Mouse (Mus musculus) forebrain, embryonic 11.5 days (tissue): ENCODE measurements around the gene Tnrc6b. TPM values are rescaled to one million over a fixed set of nuclear protein-coding genes. Genes with fewer than 3 reads are reported as not detected.
"Not testable (repeated sequence)": the region's sequence is repeated elsewhere in the genome, so short reads cannot be mapped to it uniquely, and the experiment has no call there.

Experiments used
- ATAC-seq: fragments of 200-750 bp; cut with Nextera tagmentation; replicated peaks from 2 replicates; pipeline ENCODE4 v1.8.0; 2017; ENCODE audit warnings: moderate TSS enrichment; ENCODE audit not compliant: low FRiP score
- DNase-seq: peaks from one replicate; pipeline ENCODE4 v3.0.0-alpha.2; 2017; ENCODE audit warnings: low spot score
- H3K27ac ChIP-seq: fragments of 300-500 bp; sonication (generic); 2 replicates; pipeline ENCODE4 v1.5.1; 2014; ENCODE audit warnings: low read depth, low read length
- H3K27me3 ChIP-seq: fragments of 300-500 bp; sonication (generic); 2 replicates; pipeline ENCODE4 v1.6.1; 2014; ENCODE audit warnings: mild to moderate bottlenecking, low read length, mixed read lengths; ENCODE audit not compliant: control insufficient read depth, insufficient read depth
- H3K36me3 ChIP-seq: fragments of 300-500 bp; sonication (generic); 2 replicates; pipeline ENCODE4 v1.6.1; 2014; ENCODE audit warnings: mild to moderate bottlenecking, low read length, moderate library complexity, mixed read lengths; ENCODE audit not compliant: control insufficient read depth, insufficient read depth
- H3K4me1 ChIP-seq: fragments of 300-500 bp; sonication (generic); replicated peaks from 2 replicates; pipeline ENCODE4 v1.6.1; 2014; ENCODE audit warnings: low read length, mixed read lengths; ENCODE audit not compliant: control insufficient read depth, insufficient read depth
- H3K4me2 ChIP-seq: fragments of 300-500 bp; sonication (generic); 2 replicates; pipeline ENCODE4 v1.6.1; 2014; ENCODE audit warnings: low read depth, mild to moderate bottlenecking, low read length, moderate library complexity, mixed read lengths; ENCODE audit not compliant: severe bottlenecking
- H3K4me3 ChIP-seq: fragments of 300-500 bp; sonication (generic); 2 replicates; pipeline ENCODE4 v1.5.1; 2014; ENCODE audit warnings: low read depth, low read length
- H3K9ac ChIP-seq: fragments of 300-500 bp; sonication (generic); 2 replicates; pipeline ENCODE4 v1.6.1; 2014; ENCODE audit warnings: low read length
- H3K9me3 ChIP-seq: fragments of 300-500 bp; sonication (generic); 2 replicates; pipeline ENCODE4 v1.6.1; 2016; ENCODE audit warnings: low read length, mixed read lengths; ENCODE audit not compliant: control insufficient read depth
- WGBS: fragments of 180-500 bp; shearing (Covaris S2); extraction: QIAGEN DNeasy Blood & Tissue Kit; methylation state at CpG from one replicate; pipeline ENCODE4 v1.1.7; 2014; 5-methylcytosine and 5-hydroxymethylcytosine counted together
- polyA plus RNA-seq: library from polyadenylated mRNA; unstranded; fragments of >200 nt; fragmentation: Nextera tagmentation; extraction: Ambion mirVana; gene quantifications from 2 replicates; pipeline ENCODE4 v1.2.1, GENCODE M21; 2014

Tnrc6b gene
- polyA plus RNA-seq, 1 experiment from 2014 or later = 23.3 TPM

GRCm38 (mm10) chr15:80901806-80902513, 190.8 kb downstream of the Tnrc6b start:
- Histone ChIP-seq H3K27me3 (no peaks in the 10 kb centered on the region), H3K4me2 (no peak overlapping the region), H3K9ac (no peak overlapping the region), H3K27ac (no peak overlapping the region), H3K9me3 (no peaks in the 10 kb centered on the region), H3K4me3 (no peak overlapping the region), H3K36me3 (peaks cover 10% of the 10 kb centered on the region; the same call in 1 of the 2 replicates), H3K4me1 (no peaks in the 10 kb centered on the region)
- ATAC-seq = no peak
- WGBS = 93% methylated on average over 6 of the region's 6 CpGs
- DNase-seq = no peak

GRCm38 (mm10) chr15:80904776-80905175, 193.7 kb downstream of the Tnrc6b start:
- 96% methylated on average over 6 of the region's 6 CpGs for WGBS
- not testable (repeated sequence) for DNase-seq, H3K36me3 ChIP-seq, H3K27ac ChIP-seq, H3K9ac ChIP-seq, H3K4me2 ChIP-seq, H3K4me3 ChIP-seq, ATAC-seq, H3K9me3 ChIP-seq, H3K27me3 ChIP-seq, H3K4me1 ChIP-seq

- peaks cover 6% of the 10 kb centered on the region for H3K36me3 ChIP-seq
- no peaks in the 10 kb centered on the region for H3K4me1 ChIP-seq
- ATAC-seq = no peak
These were observed 199.1 kb downstream of the Tnrc6b start for GRCm38 (mm10) chr15:80910183-80910582.

GRCm38 (mm10) chr15:80910790-80911531, 199.8 kb downstream of the Tnrc6b start:
- Histone ChIP-seq H3K36me3 (peaks cover 6% of the 10 kb centered on the region), H3K4me3 (no peak overlapping the region), H3K27me3 (no peaks in the 10 kb centered on the region), H3K27ac (no peak overlapping the region), H3K9me3 (no peaks in the 10 kb centered on the region), H3K4me1 (no peaks in the 10 kb centered on the region), H3K4me2 (no peak overlapping the region), H3K9ac (no peak overlapping the region)
- 93% methylated on average over 4 of the region's 4 CpGs for WGBS
- ATAC-seq = no peak
- DNase-seq = no peak

More at GRCm38 (mm10) chr15:80910183-80910582, 199.1 kb downstream of the Tnrc6b start:
- Histone ChIP-seq H3K27ac (no peak overlapping the region), H3K9ac (no peak overlapping the region), H3K9me3 (no peaks in the 10 kb centered on the region), H3K4me2 (no peak overlapping the region), H3K4me3 (no peak overlapping the region), H3K27me3 (no peaks in the 10 kb centered on the region)
- 91% methylated on average over 3 of the region's 3 CpGs for WGBS
- DNase-seq = no peak

GRCm38 (mm10) chr15:80912175-80912574, 201.1 kb downstream of the Tnrc6b start:
- H3K9me3 ChIP-seq = no peaks in the 10 kb centered on the region
- DNase-seq = no peak
- H3K27me3 ChIP-seq = no peaks in the 10 kb centered on the region
- H3K4me2 ChIP-seq = no peak overlapping the region
- 91% methylated on average over 3 of the region's 3 CpGs for WGBS
- no peaks in the 10 kb centered on the region for H3K4me1 ChIP-seq
- no peak overlapping the region for H3K27ac ChIP-seq
- ATAC-seq = no peak
- H3K36me3 ChIP-seq = peaks cover 12% of the 10 kb centered on the region
- no peak overlapping the region for H3K4me3 ChIP-seq
- H3K9ac ChIP-seq = no peak overlapping the region

- WGBS = 97% methylated on average over 1 of the region's 1 CpGs
- Histone ChIP-seq H3K4me3 (no peak overlapping the region), H3K9ac (no peak overlapping the region), H3K27ac (no peak overlapping the region), H3K27me3 (no peaks in the 10 kb centered on the region), H3K36me3 (peaks cover 16% of the 10 kb centered on the region), H3K9me3 (no peaks in the 10 kb centered on the region), H3K4me2 (no peak overlapping the region), H3K4me1 (no peaks in the 10 kb centered on the region)
- DNase-seq (no peak), ATAC-seq (no peak)
These were observed 202.7 kb downstream of the Tnrc6b start for GRCm38 (mm10) chr15:80913803-80914202.

GRCm38 (mm10) chr15:80915850-80916249, 204.7 kb downstream of the Tnrc6b start:
- WGBS = 84% methylated on average over 2 of the region's 2 CpGs
- peaks cover 16% of the 10 kb centered on the region for H3K36me3 ChIP-seq
- H3K4me1 ChIP-seq = no peaks in the 10 kb centered on the region
- H3K9ac ChIP-seq = no peak overlapping the region
- no peak overlapping the region for H3K27ac ChIP-seq
- H3K4me2 ChIP-seq = no peak overlapping the region
- DNase-seq (no peak), ATAC-seq (no peak)
- H3K4me3 ChIP-seq = no peak overlapping the region
- no peaks in the 10 kb centered on the region for H3K27me3 ChIP-seq
- H3K9me3 ChIP-seq = no peaks in the 10 kb centered on the region

GRCm38 (mm10) chr15:80916621-80917020, 205.5 kb downstream of the Tnrc6b start:
- Histone ChIP-seq H3K27ac (no peak overlapping the region), H3K4me2 (no peak overlapping the region), H3K27me3 (no peaks in the 10 kb centered on the region), H3K4me3 (no peak overlapping the region), H3K4me1 (no peaks in the 10 kb centered on the region), H3K9ac (no peak overlapping the region), H3K36me3 (peaks cover 16% of the 10 kb centered on the region), H3K9me3 (no peaks in the 10 kb centered on the region)
- ATAC-seq = no peak
- DNase-seq = no peak
- WGBS = 95% methylated on average over 7 of the region's 7 CpGs
